Mouse (Mus musculus): ENCODE measurements around the gene Ccdc162.

DNA sequence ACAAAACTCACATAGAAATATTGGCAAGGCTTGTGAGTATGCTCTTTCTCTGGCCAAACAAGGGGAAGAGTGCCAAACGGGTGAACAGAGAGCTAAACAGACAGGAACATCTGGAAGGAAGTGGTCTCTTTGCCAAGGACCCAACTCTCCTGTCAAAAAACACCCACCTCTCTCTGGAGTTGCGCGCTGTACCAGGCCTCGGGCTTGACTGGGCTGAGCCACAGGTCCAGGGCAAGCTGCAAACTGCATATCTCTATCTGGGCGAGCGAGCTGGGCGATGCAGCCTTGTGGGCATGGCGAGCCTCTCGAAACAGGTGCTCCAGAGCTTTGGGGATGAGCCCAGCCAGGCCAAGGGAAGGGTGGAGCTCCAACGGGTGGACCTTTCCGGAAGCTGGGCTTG is 82.6 kb downstream of the Ccdc162 start:
- TF ChIP-seq CTCF (IDR thresholded peaks at IDR 0.05; ENCODE audit: control insufficient read depth, insufficient read depth, low read length) = no peak
- no peak for TF ChIP-seq POLR2A (IDR thresholded peaks at IDR 0.05; ENCODE audit: borderline replicate concordance, control insufficient read depth, low read depth, low read length)
